Comparison of ENCODE assay signal across 15 mouse cellular contexts in the genomic region with DNA sequence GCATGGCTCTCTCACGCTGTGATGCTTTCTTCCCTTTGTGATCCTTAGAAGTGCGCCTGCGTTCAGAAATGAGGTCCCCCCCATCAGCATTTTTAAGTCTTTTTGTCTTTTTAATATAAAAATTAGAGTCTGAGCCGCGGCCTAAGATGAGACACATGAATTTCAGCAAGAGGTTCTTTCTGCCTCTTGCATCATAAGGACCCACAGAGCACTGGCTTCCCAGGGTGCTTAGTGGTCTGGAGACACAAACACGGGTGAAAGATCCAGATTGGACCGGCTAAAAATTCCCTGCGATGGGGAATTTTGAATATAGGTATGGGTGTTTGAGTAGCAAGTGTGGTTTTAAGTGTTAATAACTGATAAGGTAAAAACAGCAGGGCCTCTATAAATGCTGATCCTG.
"Had no signal": no experiment of that assay in that cellular context is flagged by ENCODE, and none has a peak within 500 bp of the region (broad histone marks: within the 10 kb centered on the region; RNA-seq: fewer than 3 reads in every experiment).

No protein-coding gene starts in this region.

- DNase-seq: lung, adult 18-20 months; lung, embryonic 14.5 days; lung, postnatal 10 days; lung, postnatal 4 days; right cerebral cortex, postnatal 14 days; right cerebral cortex, postnatal 4 days; spleen, adult 18-20 months; thymus, adult 18-20 months; thymus, postnatal 14 days; thymus, postnatal 36 days had no signal

- H3K36me3 ChIP-seq: liver, embryonic 12.5 days; midbrain, embryonic 10.5 days; neural tube, embryonic 12.5 days had no signal

- H3K4me3 ChIP-seq: liver, embryonic 12.5 days; midbrain, embryonic 10.5 days; neural tube, embryonic 12.5 days had no signal

- H3K9me3 ChIP-seq: liver, embryonic 12.5 days; midbrain, embryonic 10.5 days; neural tube, embryonic 12.5 days had no signal

- H3K4me1 ChIP-seq: liver, embryonic 12.5 days; neural tube, embryonic 12.5 days had no signal

- ATAC-seq: liver, embryonic 12.5 days; midbrain, embryonic 16.5 days had no signal

- H3K27me3 ChIP-seq: liver, embryonic 12.5 days; neural tube, embryonic 12.5 days had no signal

- H3K9ac ChIP-seq: liver, embryonic 12.5 days; liver, embryonic 14.5 days; lung, embryonic 14.5 days; neural tube, embryonic 12.5 days had no signal

- H3K4me2 ChIP-seq: liver, embryonic 12.5 days; lung, embryonic 14.5 days; neural tube, embryonic 12.5 days had no signal

- H3K27ac ChIP-seq: liver, embryonic 12.5 days; liver, embryonic 14.5 days; midbrain, embryonic 10.5 days; neural tube, embryonic 12.5 days had no signal
